Mouse (Mus musculus): ENCODE measurements around the gene Apobec3.

DNA sequence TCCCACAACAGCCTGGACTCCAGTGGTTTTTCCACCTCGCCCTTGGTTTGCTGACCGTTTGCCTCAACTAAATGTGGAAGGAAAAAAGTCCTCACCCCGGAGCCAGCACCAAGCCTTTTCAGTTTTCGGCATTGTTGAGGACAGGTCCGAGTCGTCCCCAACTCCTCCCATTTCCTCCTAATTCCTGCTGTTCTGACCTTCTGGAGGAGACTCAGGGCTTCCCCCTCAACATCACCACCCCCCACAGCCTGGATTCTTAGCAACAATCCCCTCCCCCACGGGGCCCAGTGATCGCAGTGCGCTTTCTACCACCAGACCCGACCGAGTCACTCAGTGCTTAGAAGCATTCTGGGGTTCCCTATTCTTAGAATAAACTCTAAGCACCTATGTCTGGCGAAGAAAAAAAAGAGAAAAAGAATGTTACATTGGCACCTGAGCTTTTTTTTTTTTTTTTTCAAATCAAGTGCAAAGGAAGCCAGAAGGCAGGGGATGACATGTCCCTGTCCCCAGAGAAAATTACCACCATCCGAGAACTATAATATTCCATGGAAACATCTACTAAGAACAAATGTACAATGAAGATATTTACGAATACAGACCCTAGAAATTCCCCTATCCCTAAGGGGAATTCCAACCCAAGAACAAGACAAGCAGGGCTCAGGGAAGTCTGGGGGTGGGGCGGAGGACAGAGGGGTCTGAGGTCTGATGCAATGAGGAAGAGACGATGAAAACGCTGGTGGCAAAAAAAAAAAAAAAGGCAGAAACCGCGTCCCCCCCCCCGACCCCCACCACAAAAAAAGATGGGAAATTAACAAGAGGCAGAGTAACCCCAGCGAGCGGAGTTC lies 42.4 kb downstream of the Apobec3 start:
- TF ChIP-seq CTCF (IDR thresholded peaks at IDR 0.05; ENCODE audit: low read depth) (no peak), EP300 (IDR thresholded peaks at IDR 0.05; ENCODE audit: low read depth) (no peak)
